Mouse (Mus musculus): ENCODE results near the gene Hcfc1. TPM values are rescaled to one million over a fixed set of nuclear protein-coding genes. Genes with fewer than 3 reads are reported as not detected.

Hcfc1 gene
- total and polyA plus RNA-seq, 2 experiments = 8.9 to 21.6 TPM

DNA sequence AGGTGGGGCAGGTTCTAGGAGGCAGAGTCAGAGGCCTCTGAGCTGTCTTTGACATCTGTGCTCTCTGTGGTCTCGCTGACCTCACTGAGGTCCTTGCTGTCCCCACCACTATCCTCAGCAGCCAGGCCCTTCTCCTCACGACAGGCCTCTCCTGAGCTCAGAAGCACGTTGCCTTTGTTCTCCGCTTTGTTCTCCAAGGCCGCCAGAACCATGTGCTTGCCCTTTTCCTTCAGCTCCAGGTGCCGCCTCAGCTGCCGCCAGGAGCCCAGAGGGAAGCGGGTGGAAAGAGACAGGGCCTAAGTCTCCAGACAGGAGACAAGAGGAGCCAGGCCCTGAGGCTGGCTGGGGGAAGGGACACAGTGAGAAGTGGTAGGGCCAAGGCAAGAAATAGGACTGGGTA, 49.2 kb downstream of the Hcfc1 start:
- peaks cover 7% of the 10 kb centered on the region; the same call in 1 of the 2 replicates for H3K36me3 ChIP-seq (ENCODE audit: control insufficient read depth, insufficient read depth, low read length)
- peaks cover 9% of the 10 kb centered on the region for H3K4me1 ChIP-seq (ENCODE audit: control insufficient read depth, insufficient read depth, low read length)
- H3K4me3 ChIP-seq (ENCODE audit: insufficient read depth, low read depth, low read length) = no peak overlapping the region
- H3K27me3 ChIP-seq (ENCODE audit: control insufficient read depth, insufficient read depth, low read length) = no peaks in the 10 kb centered on the region
- 98% methylated on average over 8 of the region's 8 CpGs for WGBS
- TF ChIP-seq POLR2A (IDR thresholded peaks at IDR 0.05; ENCODE audit: extremely low read depth, insufficient read depth, low read length) (no peak), CTCF (IDR thresholded peaks at IDR 0.05; ENCODE audit: low read depth, low read length) (no peak)
- no peak for DNase-seq (ENCODE audit: extremely low read depth, low read depth, low spot score)
- no peaks in the 10 kb centered on the region for H3K79me2 ChIP-seq (ENCODE audit: control insufficient read depth, insufficient read depth, low read length)
- H3K27ac ChIP-seq (replicated peaks; ENCODE audit: insufficient read depth, low read depth, low read length) = no peak overlapping the region
- no peak overlapping the region for H3K9ac ChIP-seq (ENCODE audit: low read depth, low read length)

DNA sequence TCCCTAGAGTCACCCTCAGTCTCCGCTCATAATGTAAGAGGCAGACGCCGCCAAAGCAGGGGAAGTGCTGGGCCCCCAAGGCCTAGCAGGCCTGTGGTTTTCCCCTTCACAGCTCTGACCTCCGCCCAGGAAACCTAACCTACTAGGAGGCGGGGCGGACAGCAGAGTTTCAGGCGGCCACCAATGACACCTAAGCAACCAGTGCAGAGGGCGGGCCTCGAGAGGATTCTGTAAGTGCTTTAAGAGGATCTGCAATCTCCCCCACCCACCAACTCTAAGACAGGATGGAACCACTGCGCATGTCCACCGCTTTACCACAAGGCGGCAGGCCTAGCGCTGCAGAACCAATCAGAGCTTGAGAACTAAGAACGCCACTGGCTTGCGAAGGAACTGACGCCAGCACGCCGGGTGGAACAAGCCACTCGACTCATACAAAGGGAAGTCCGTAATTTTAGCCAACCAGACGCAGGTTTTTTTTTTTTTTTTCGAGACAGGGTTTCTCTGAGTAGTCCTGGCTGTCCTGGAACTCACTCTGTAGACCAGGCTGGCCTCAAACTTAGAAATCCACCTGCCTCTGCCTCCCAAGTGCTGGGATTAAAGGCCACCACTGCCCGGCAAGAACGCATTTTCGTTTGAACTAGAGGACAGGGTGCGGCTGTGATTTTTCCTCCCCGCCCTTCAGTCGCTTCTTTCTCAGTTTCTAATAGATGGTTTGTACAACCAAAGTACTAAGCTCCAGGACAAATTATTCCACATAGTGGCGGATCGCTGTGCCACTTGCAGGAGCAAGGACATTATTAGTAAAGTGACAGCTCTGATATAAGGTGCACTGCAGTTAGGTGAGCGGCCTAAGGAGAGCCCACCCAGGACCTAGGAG, 51.1 kb downstream of the Hcfc1 start:
- peaks cover 5% of the 10 kb centered on the region for H3K4me1 ChIP-seq (ENCODE audit: control insufficient read depth, insufficient read depth, low read length)
- no peaks in the 10 kb centered on the region for H3K79me2 ChIP-seq (ENCODE audit: control insufficient read depth, insufficient read depth, low read length)
- 8% methylated on average over 31 of the region's 31 CpGs for WGBS
- H3K36me3 ChIP-seq (ENCODE audit: control insufficient read depth, insufficient read depth, low read length) = peaks cover 7% of the 10 kb centered on the region; the same call in 1 of the 2 replicates
- H3K27me3 ChIP-seq (ENCODE audit: control insufficient read depth, insufficient read depth, low read length) = no peaks in the 10 kb centered on the region
- peak overlapping the region; percentile 74 for H3K9ac ChIP-seq (ENCODE audit: low read depth, low read length)
- peak; percentile 52 for TF ChIP-seq CTCF (IDR thresholded peaks at IDR 0.05; ENCODE audit: low read depth, low read length)
- TF ChIP-seq POLR2A (IDR thresholded peaks at IDR 0.05; ENCODE audit: extremely low read depth, insufficient read depth, low read length) = peak; percentile 50; the same call in 1 of the 2 replicates
- peak overlapping the region; percentile 45 for H3K4me3 ChIP-seq (ENCODE audit: insufficient read depth, low read depth, low read length)
- peak; percentile 98 for DNase-seq (ENCODE audit: extremely low read depth, low read depth, low spot score)
- H3K27ac ChIP-seq (replicated peaks; ENCODE audit: insufficient read depth, low read depth, low read length) = peak overlapping the region; percentile 77

DNA sequence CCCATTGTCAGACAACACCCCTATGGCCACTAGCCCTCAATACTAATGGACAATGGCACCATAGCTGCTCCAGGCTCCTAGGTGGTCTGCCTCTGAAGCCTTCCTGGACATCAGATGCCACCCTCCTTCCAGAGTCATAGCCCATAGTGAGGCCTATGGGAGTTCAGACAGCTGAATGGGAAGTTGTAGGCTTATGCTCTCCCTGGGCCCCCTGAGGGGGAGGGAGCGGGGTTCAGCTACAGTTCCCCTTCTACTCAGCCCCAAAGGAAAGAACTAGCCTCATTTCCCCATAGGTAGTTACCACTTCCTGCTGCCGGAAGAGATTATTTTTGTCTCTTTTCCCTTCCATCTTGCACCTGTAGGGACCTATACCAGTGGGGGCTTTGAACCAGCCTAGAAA, 54.6 kb downstream of the Hcfc1 start:
- WGBS = 69% methylated on average over 2 of the region's 2 CpGs
- Histone ChIP-seq H3K36me3 (ENCODE audit: control insufficient read depth, insufficient read depth, low read length) (no peaks in the 10 kb centered on the region), H3K27me3 (ENCODE audit: control insufficient read depth, insufficient read depth, low read length) (no peaks in the 10 kb centered on the region), H3K9ac (ENCODE audit: low read depth, low read length) (no peak overlapping the region), H3K4me1 (ENCODE audit: control insufficient read depth, insufficient read depth, low read length) (peaks cover 5% of the 10 kb centered on the region), H3K27ac (replicated peaks; ENCODE audit: insufficient read depth, low read depth, low read length) (peak overlapping the region; percentile 34; the same call in 1 of the 2 replicates), H3K79me2 (ENCODE audit: control insufficient read depth, insufficient read depth, low read length) (no peaks in the 10 kb centered on the region), H3K4me3 (ENCODE audit: insufficient read depth, low read depth, low read length) (no peak overlapping the region)
- no peak for DNase-seq (ENCODE audit: extremely low read depth, low read depth, low spot score)
- no peak for TF ChIP-seq POLR2A (IDR thresholded peaks at IDR 0.05; ENCODE audit: extremely low read depth, insufficient read depth, low read length)
- no peak for TF ChIP-seq CTCF (IDR thresholded peaks at IDR 0.05; ENCODE audit: low read depth, low read length)

DNA sequence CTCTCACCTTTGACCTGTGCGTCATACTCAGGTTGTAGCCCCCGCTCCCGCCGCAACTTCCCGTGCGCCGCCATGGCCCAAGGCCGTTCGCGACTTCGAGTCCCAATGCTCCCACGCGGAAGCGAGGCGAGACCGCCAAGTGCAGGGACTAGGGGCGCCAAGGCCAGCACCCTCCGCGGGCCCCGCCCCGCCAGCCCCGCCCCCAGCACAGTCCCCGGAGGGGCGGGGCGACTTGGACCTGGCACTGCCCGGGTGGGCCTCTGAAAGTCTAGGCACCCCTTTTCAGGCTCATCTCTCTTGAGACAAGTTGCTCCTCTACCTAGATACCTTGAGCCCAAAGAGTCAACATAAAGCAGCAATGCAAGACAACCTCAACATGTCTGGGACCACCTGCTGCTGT, 55.0 kb downstream of the Hcfc1 start:
- Histone ChIP-seq H3K9ac (ENCODE audit: low read depth, low read length) (peak overlapping the region; percentile 70), H3K27me3 (ENCODE audit: control insufficient read depth, insufficient read depth, low read length) (no peaks in the 10 kb centered on the region), H3K79me2 (ENCODE audit: control insufficient read depth, insufficient read depth, low read length) (no peaks in the 10 kb centered on the region), H3K4me1 (ENCODE audit: control insufficient read depth, insufficient read depth, low read length) (peaks cover 5% of the 10 kb centered on the region), H3K27ac (replicated peaks; ENCODE audit: insufficient read depth, low read depth, low read length) (peak overlapping the region; percentile 68), H3K36me3 (ENCODE audit: control insufficient read depth, insufficient read depth, low read length) (no peaks in the 10 kb centered on the region), H3K4me3 (ENCODE audit: insufficient read depth, low read depth, low read length) (peak overlapping the region; percentile 65)
- TF ChIP-seq CTCF (IDR thresholded peaks at IDR 0.05; ENCODE audit: low read depth, low read length) (no peak), POLR2A (IDR thresholded peaks at IDR 0.05; ENCODE audit: extremely low read depth, insufficient read depth, low read length) (no peak)
- DNase-seq (ENCODE audit: extremely low read depth, low read depth, low spot score) = no peak
- 7% methylated on average over 24 of the region's 26 CpGs for WGBS

DNA sequence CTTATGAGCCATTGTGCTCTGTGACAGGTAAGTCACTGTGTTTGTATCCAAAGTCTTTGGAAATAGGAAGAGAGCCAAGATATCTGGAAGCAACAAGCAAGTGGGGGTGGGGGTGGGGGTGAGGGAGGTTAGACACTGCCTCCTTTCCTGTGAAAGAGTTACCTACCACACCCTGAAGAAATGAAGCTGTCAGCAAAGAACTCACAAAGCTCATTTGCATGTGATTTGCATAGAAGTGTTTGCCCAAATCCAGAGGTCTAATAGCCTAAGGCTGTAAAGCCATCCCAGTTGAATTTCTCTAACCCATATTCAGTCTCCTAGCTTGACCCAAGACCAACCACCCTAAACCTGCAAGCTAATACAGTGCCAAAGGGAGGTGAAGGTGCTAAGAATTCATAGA, 55.7 kb downstream of the Hcfc1 start:
- Histone ChIP-seq H3K4me1 (ENCODE audit: control insufficient read depth, insufficient read depth, low read length) (peaks cover 3% of the 10 kb centered on the region), H3K4me3 (ENCODE audit: insufficient read depth, low read depth, low read length) (peak overlapping the region; percentile 65), H3K9ac (ENCODE audit: low read depth, low read length) (no peak overlapping the region), H3K79me2 (ENCODE audit: control insufficient read depth, insufficient read depth, low read length) (no peaks in the 10 kb centered on the region), H3K27me3 (ENCODE audit: control insufficient read depth, insufficient read depth, low read length) (no peaks in the 10 kb centered on the region), H3K27ac (replicated peaks; ENCODE audit: insufficient read depth, low read depth, low read length) (no peak overlapping the region), H3K36me3 (ENCODE audit: control insufficient read depth, insufficient read depth, low read length) (no peaks in the 10 kb centered on the region)
- no peak for DNase-seq (ENCODE audit: extremely low read depth, low read depth, low spot score)
- TF ChIP-seq POLR2A (IDR thresholded peaks at IDR 0.05; ENCODE audit: extremely low read depth, insufficient read depth, low read length) (no peak), CTCF (IDR thresholded peaks at IDR 0.05; ENCODE audit: low read depth, low read length) (no peak)

DNA sequence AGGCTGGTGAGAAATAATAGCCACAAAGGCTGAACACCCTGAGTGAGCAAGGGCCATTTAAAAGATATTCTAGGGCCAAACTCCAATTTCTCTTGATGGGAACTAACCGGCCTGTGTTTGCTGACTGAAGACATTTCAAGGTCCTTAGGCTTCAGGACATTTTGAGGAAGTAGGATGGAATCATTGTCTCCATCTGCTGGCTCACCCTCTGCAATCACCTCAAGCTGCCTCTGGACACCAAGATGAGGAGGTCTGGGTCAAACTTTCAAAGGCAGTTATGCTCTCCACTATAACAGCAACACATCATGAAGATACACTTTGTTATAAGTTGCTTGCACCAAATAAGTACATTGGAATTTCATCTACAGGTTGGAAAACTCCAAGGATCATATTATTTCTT, 56.1 kb downstream of the Hcfc1 start:
- no peak for TF ChIP-seq POLR2A (IDR thresholded peaks at IDR 0.05; ENCODE audit: extremely low read depth, insufficient read depth, low read length)
- TF ChIP-seq CTCF (IDR thresholded peaks at IDR 0.05; ENCODE audit: low read depth, low read length) = no peak
- no peaks in the 10 kb centered on the region for H3K27me3 ChIP-seq (ENCODE audit: control insufficient read depth, insufficient read depth, low read length)
- no peak overlapping the region for H3K4me3 ChIP-seq (ENCODE audit: insufficient read depth, low read depth, low read length)
- H3K27ac ChIP-seq (replicated peaks; ENCODE audit: insufficient read depth, low read depth, low read length) = no peak overlapping the region
- H3K36me3 ChIP-seq (ENCODE audit: control insufficient read depth, insufficient read depth, low read length) = no peaks in the 10 kb centered on the region
- no peak overlapping the region for H3K9ac ChIP-seq (ENCODE audit: low read depth, low read length)
- H3K4me1 ChIP-seq (ENCODE audit: control insufficient read depth, insufficient read depth, low read length) = peaks cover 2% of the 10 kb centered on the region; the same call in 1 of the 2 replicates
- no peak for DNase-seq (ENCODE audit: extremely low read depth, low read depth, low spot score)
- H3K79me2 ChIP-seq (ENCODE audit: control insufficient read depth, insufficient read depth, low read length) = no peaks in the 10 kb centered on the region
- 31% methylated on average over 1 of the region's 1 CpGs for WGBS

Data from liver, adult 2 months (tissue).